Mouse (Mus musculus): ENCODE measurements around the gene Inpp5k.

Gene Inpp5k

DNA sequence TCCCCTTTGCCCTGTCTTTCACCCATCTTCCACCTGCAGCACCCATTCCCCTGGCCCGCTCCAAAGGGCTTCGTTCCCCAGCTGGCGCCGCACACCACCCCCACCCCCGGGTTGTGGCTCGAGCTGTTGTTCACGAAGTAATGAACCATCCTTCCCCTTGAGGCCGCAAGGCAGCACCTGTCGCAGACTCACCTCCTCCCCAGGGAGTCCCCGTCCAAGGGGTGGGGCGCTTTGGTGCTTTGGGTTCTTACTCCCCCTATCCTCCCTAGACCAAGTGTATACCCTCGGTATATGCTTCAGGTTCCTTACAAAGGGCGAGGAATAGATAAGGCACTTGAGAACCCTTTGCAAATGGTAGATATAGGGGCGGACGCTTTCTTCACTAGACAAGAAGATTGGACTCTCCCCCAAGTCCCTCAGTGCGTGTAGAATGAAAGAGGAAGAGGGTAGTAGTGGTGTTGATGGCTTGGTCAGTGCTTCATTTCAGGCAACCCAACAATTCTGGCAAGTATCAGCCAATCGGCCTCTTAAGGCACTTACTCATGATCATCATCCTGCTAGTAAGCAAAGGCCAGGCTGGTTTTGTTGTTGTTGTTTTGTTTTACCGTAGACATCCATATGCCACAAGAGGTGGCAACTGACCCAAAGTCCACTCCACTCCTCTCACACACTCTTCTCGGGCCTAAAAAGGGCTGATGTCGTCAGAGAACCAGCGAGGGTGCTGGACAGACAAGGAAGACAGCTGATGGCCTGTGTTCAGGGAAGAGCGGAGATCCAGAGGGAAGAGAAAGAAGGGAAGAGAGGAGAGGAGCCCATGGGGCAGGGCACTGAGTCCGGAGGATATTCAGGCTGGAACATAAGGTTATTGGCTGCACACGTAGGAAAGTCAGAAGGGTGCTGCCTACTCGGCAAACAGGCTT, 23.9 kb downstream of the Inpp5k start:
- peak; percentile 24 for DNase-seq (ENCODE audit: low spot score)

DNA sequence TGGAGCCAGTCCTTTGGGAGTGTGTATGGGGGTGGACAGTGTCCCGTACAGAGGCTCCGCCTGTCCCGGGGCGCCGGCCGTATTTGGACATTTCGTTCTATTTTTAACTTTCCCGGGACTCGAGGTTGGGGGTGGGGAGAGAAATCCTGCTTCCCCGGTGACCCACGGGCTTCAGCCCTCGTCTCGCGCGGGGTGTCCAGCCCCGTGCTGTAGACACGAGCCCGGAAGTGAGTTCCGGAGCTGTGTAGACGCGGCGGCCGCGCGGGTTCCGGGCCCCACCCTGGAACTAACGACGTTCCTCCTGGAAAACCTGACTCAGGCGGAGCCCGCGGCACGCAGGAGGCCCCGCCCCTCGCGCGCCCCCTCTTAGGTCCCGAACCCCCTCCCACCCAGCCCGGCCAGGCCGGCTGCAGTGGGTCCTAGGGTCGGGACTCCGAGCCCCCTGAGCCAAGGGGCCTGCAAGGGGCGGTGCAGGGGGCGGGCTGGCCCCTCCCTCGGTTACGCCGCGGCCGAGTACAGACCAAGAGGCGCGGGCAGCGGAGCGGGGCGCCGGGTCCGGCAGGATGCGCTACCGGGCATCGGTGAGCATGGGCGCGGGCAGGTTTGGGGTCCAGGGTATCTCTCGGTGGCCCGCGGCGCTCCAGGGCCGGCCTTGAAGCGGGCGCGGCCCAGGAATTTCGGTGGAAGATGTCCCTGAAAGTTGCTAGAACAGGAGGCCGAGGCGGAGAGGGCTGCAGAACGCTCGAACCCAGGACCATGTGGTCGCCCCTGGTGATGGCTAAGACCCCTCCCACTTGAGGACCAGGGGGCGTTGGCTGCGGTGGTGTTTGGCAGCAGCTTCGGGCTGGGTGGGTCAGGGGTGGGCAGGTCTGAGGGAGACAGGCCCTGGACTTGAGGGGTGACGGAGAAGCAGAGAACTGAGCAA, 25.1 kb downstream of the Inpp5k start:
- DNase-seq (ENCODE audit: low spot score), result peak; percentile 67

DNA sequence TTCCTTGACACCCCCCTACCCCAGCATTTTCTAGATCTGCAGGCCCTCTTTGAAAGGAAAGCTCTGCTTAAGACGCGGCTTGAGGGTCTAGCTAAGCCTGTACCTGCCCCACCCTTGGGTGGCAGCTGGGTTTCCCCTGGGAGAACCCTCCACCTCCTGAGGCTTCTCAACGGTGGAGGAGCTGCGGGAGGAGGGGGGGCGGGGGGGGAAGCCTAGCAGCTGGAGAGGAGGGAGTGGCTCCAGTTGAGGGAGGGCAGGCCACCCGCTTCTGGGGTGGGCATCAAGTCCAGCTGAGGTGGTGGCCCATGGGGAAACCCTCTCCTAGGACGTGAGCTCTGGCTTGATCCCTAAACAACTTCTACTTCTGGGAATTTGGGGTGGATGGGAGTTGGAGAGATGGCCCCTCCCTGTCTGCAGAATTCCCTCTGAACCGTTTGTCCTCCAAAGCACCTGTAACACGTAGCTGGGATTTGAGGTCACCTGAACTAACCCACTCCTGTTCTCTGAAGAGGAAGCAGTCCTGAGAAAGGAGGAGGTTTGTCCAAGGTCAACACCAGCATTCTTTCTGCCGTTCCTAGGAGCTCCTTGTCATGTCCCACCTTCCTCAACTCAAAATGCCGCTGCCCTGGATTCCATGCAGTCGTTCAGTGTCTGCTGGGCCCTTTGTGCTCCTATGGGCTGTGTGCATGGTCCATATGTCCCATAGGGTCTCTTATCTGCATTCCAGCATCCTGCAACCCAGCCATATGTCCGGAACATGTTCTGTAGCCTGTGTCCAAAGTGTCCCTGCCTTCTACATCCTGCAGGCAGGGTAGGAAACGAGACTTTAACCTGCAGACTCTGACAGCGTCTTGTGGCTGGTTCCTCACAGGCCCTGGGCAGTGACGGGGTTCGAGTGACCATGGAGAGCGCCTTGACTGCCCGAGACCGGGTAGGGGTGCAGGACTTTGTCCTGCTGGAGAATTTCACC, 26.1 kb downstream of the Inpp5k start:
- no peak for DNase-seq (ENCODE audit: low spot score)

- no peak for DNase-seq (ENCODE audit: low spot score)
Observed at GRCm38 (mm10) chr11:75657841-75658240, 27.1 kb downstream of the Inpp5k start.

GRCm38 (mm10) chr11:75658311-75658710, 27.5 kb downstream of the Inpp5k start:
- DNase-seq (ENCODE audit: low spot score), result no peak

- DNase-seq (ENCODE audit: low spot score), result no peak
Observed at GRCm38 (mm10) chr11:75658996-75659750, 28.4 kb downstream of the Inpp5k start.

- no peak for DNase-seq (ENCODE audit: low spot score)
Observed at GRCm38 (mm10) chr11:75660081-75660590, 29.3 kb downstream of the Inpp5k start.

DNA sequence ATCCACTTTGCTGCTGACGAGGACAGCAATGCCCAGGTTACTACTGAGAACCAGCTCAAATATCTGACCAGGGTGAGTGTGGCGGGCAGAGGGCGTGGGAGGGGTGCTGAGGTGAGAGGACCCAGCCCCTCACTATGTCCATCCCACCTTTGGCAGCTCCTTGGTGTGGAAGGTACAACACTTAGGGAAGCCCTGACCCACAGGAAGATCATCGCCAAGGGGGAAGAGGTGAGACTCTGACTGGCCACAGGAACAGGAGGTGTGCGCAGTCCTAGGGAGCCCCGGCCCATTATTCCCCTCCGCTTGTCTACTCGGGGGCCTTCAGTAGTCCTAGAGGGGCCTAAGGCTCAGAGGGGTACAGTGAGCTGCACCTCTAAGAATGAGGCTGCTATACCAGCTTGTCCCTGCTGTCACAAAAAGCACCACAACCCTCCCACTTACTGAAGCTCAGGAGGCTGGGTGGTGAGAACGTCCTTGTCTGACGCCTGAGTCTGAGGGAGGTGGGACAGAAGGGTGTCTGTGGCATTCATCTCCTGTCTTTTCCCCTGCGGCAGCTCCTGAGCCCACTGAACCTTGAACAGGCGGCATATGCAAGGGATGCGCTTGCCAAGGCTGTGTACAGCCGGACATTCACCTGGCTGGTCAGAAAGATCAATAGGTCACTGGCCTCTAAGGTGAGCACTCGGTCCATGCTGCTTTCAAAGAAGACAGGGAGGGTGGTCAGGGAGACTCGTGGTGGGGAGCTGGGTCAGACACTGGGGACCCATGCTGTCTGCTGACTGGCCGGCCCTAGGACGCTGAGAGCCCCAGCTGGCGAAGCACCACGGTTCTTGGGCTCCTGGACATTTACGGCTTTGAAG, 30.4 kb downstream of the Inpp5k start:
- DNase-seq (ENCODE audit: low spot score), result no peak

DNA sequence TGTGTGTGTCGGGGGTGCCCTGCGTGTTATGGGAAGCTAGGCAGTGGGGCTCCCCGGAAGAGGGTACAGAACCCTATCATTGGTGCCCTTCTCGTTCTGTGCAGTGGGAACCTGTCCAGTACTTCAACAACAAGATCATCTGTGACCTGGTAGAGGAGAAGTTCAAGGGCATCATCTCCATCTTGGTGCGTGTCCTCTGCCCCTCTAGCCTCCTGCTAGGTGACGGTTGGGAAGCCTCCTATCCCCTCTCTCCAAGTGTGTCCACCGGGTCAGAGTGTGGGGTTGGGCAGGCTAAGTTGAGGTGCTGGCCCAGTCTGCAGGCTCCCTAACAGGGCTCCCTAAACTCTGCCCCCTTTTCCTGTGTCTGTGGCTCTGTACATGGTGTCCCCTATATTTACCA, 31.3 kb downstream of the Inpp5k start:
- no peak for DNase-seq (ENCODE audit: low spot score)

- DNase-seq (ENCODE audit: low spot score), result no peak
Observed at GRCm38 (mm10) chr11:75666296-75666695, 35.5 kb downstream of the Inpp5k start.

- DNase-seq (ENCODE audit: low spot score), result no peak
Observed at GRCm38 (mm10) chr11:75668621-75669020, 37.8 kb downstream of the Inpp5k start.

GRCm38 (mm10) chr11:75669176-75669852, 38.5 kb downstream of the Inpp5k start:
- no peak for DNase-seq (ENCODE audit: low spot score)

- DNase-seq (ENCODE audit: low spot score), result no peak
Observed at GRCm38 (mm10) chr11:75669853-75670200, 39.0 kb downstream of the Inpp5k start.

DNA sequence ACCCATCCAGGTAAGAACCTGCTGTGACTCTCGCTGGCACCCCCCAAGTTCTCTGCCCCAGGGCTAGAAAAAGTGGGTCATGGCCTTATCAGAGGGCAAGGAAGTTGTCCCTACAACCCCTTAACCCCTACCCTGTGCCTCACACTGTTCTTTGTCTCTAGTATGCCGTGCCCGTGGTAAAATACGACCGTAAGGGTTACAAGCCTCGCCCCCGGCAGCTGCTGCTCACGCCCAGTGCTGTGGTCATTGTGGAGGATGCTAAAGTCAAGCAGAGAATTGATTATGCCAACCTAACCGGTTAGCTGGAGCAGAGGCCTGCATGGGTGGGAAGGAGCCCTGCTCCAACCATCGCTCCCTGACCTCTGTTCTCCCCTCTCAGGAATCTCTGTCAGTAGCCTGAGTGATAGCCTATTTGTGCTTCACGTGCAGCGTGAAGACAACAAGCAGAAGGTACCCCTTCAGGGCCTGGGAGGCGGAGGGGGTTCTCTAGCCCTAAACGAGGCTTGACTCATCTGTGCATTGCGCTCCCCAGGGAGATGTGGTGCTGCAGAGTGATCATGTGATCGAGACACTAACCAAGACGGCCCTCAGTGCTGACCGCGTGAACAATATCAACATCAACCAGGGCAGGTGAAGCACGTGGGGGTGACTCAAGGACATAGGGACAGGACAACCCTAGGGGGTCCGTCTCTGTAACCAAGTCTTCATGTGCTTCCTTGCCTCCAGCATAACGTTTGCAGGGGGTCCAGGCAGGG, 40.8 kb downstream of the Inpp5k start:
- DNase-seq (ENCODE audit: low spot score), result no peak

- DNase-seq (ENCODE audit: low spot score), result no peak
Observed at GRCm38 (mm10) chr11:75673411-75673810, 42.6 kb downstream of the Inpp5k start.

DNA sequence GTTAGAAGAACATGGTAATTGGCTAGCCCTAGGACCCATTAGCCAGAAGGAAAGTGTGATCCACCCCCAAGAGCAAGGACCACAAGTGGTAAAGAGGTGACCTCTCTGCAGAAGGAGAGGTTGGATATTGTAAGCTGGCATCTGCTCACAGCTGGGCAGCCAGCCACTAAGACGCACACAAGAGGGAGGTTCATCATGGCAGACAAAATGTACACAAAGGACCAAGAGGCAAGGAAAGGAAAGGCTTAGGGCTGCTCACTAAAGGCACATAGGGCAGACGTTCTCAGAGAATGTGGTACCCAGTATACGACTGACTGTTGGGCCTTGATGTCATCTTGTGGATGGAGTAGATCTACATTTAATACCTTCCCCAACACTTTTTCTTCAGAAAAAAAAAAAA, 44.1 kb downstream of the Inpp5k start:
- no peak for DNase-seq (ENCODE audit: low spot score)

GRCm38 (mm10) chr11:75677881-75678746, 47.3 kb downstream of the Inpp5k start:
- DNase-seq (ENCODE audit: low spot score), result no peak
